Mouse (Mus musculus) midbrain, embryonic 11.5 days (tissue): ENCODE data around the gene Gm13023. TPM values are rescaled to one million over a fixed set of nuclear protein-coding genes. Genes with fewer than 3 reads are reported as not detected.
"Not testable (repeated sequence)": the region's sequence is repeated elsewhere in the genome, so short reads cannot be mapped to it uniquely, and the experiment has no call there.

Experiments
- ATAC-seq: fragments of 200-750 bp; cut with Nextera tagmentation; 2 replicates; pipeline ENCODE4 v1.8.0; 2017; ENCODE audit warnings: moderate TSS enrichment, moderate library complexity; ENCODE audit not compliant: low FRiP score
- DNase-seq: peaks from one replicate; pipeline ENCODE4 v3.0.0; 2015; ENCODE audit warnings: low spot score; ENCODE audit errors: missing footprints
- H3K27ac ChIP-seq: fragments of 300-500 bp; sonication (generic); 2 replicates; pipeline ENCODE4 v1.5.1; 2014; ENCODE audit warnings: low read depth, low read length
- H3K27me3 ChIP-seq: fragments of 300-500 bp; sonication (generic); 2 replicates; pipeline ENCODE4 v1.6.1; 2014; ENCODE audit warnings: mild to moderate bottlenecking, low read length, moderate library complexity, mixed read lengths; ENCODE audit not compliant: control insufficient read depth, insufficient read depth
- H3K36me3 ChIP-seq: fragments of 300-500 bp; sonication (generic); 2 replicates; pipeline ENCODE4 v1.6.1; 2014; ENCODE audit warnings: mild to moderate bottlenecking, low read length, moderate library complexity, mixed read lengths; ENCODE audit not compliant: control insufficient read depth, insufficient read depth
- H3K4me1 ChIP-seq: fragments of 300-500 bp; sonication (generic); 2 replicates; pipeline ENCODE4 v1.6.1; 2014; ENCODE audit warnings: low read length; ENCODE audit not compliant: control insufficient read depth, insufficient read depth
- H3K4me2 ChIP-seq: fragments of 300-500 bp; sonication (generic); 2 replicates; pipeline ENCODE4 v1.6.1; 2014; ENCODE audit warnings: mild to moderate bottlenecking, moderate library complexity
- H3K4me3 ChIP-seq: fragments of 300-500 bp; sonication (generic); 2 replicates; pipeline ENCODE4 v1.5.1; 2014; ENCODE audit warnings: low read depth, low read length
- H3K9ac ChIP-seq: fragments of 300-500 bp; sonication (generic); 2 replicates; pipeline ENCODE4 v1.6.1; 2014; ENCODE audit warnings: low read length
- H3K9me3 ChIP-seq: fragments of 300-500 bp; sonication (generic); 2 replicates; pipeline ENCODE4 v1.6.1; 2016; ENCODE audit warnings: low read length; ENCODE audit not compliant: control insufficient read depth
- WGBS: fragments of 180-500 bp; shearing (Covaris S2); extraction: QIAGEN DNeasy Blood & Tissue Kit; methylation state at CpG from one replicate; pipeline ENCODE4 v1.1.7; 2014; 5-methylcytosine and 5-hydroxymethylcytosine counted together
- polyA plus RNA-seq: library from polyadenylated mRNA; unstranded; fragments of >200 nt; fragmentation: Nextera tagmentation; extraction: Ambion mirVana; gene quantifications from 2 replicates; pipeline ENCODE4 v1.2.1, GENCODE M21; 2014

The Gm13023 gene
- not detected in 2 replicates for polyA plus RNA-seq

DNA sequence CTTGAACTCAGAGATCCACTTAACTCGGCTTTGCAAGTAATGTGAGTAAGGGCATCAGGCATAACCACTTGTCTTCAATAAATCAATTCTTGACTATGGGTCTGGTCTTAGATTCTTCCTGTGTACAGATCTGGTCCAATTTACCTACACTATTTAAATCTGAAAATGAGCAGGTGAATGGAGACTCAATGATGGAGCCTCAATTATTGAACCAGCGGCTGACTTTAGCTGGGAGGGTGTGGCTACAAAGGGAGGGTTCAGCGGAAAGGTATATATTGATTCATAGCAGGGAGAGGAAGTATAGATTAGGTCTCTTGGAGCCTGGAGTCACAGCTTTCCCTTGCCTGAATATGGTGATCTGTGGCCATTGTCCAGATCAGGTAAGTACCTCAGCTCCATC is at the start of gene Gm13023:
Gm13023 (plus strand) TSS at position 301 of the 400 bp plus-strand sequence.
- H3K4me3 ChIP-seq, ATAC-seq, H3K9me3 ChIP-seq, H3K36me3 ChIP-seq, H3K27ac ChIP-seq, H3K9ac ChIP-seq, H3K4me2 ChIP-seq, H3K27me3 ChIP-seq, H3K4me1 ChIP-seq, DNase-seq: not testable (repeated sequence)
- 91% methylated on average over 3 of the region's 3 CpGs for WGBS

DNA sequence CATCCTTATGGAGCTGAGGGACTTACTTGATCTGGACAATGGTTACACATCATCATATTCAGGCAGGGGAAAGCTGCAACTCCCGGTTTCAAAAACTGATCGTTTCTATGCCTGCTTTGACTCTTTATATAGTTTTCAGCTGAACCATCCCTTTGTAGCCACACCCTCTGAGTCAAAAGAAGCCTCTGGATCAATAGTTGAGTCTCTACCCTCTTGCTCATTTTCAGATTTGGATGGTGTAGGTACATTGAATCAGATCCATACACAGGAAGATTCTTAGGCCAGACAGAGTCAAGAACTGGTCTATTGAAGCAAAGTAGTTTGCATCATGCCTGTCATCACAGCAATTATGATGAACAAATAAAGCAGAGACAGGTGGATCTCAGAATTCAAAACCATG is 26.8 kb downstream of the Gm13023 start, which contains the start of gene Gm13084:
Gm13084 (minus strand) TSS at position 101 of the 400 bp plus-strand sequence.
- ATAC-seq = no peak
- Histone ChIP-seq H3K27ac (no peak within 1 kb of the TSS), H3K4me1 (no peaks in the 10 kb centered on the region), H3K4me3 (no peak within 1 kb of the TSS), H3K9ac (no peak within 1 kb of the TSS), H3K9me3 (peaks cover 12% of the 10 kb centered on the region), H3K27me3 (no peaks in the 10 kb centered on the region), H3K4me2 (no peak within 1 kb of the TSS), H3K36me3 (no peaks in the 10 kb centered on the region)
- 81% methylated on average over 2 of the region's 2 CpGs for WGBS
- DNase-seq = no peak

Other genes with a start within 250 kb of the Gm13023 start
- not detected in 2 replicates for gene BC080695, start 237.7 kb upstream of the Gm13023 start, polyA plus RNA-seq
- gene Gm13057, start 237.6 kb upstream of the Gm13023 start, polyA plus RNA-seq = not detected in 2 replicates
- gene Gm13083, start 174.3 kb upstream of the Gm13023 start, polyA plus RNA-seq = not detected in 2 replicates
- gene Gm13088, start 132.1 kb upstream of the Gm13023 start, polyA plus RNA-seq = not detected in 2 replicates
- not detected in 2 replicates for gene Gm13089, start 86.6 kb upstream of the Gm13023 start, polyA plus RNA-seq
- gene Gm13078, start 69.9 kb upstream of the Gm13023 start, polyA plus RNA-seq = not detected in 2 replicates
- gene Gm13084, start 26.7 kb downstream of the Gm13023 start, polyA plus RNA-seq = not detected in 2 replicates
- not detected in 2 replicates for gene Gm13103, start 57.1 kb downstream of the Gm13023 start, polyA plus RNA-seq
- gene Pramef6, start 111.0 kb downstream of the Gm13023 start, polyA plus RNA-seq = not detected in 2 replicates
- not detected in 2 replicates for gene Pramef25, start 161.7 kb downstream of the Gm13023 start, polyA plus RNA-seq
- not detected in 2 replicates for gene Gm13101, start 177.6 kb downstream of the Gm13023 start, polyA plus RNA-seq
- gene Pramef17, start 205.0 kb downstream of the Gm13023 start, polyA plus RNA-seq = not detected in 2 replicates